Mouse (Mus musculus) testis, adult 2 months (tissue): ENCODE measurements at regions not wholly inside any gene's neighbourhood (a gene's known extent, or its start where the extent isn't known, plus 50 kb on each side); places are given as distances from the start of the nearest gene placed in this dataset.

ENCODE experiments used
- CTCF ChIP-seq: fragments of 200-500 bp; IDR thresholded peaks from 2 replicates; pipeline ENCODE4 v1.5.1; 2012; ENCODE audit warnings: low read depth, mild to moderate bottlenecking, inconsistent platforms, low read length, moderate library complexity; ENCODE audit not compliant: control insufficient read depth, insufficient read depth, insufficient replicate concordance
- POLR2A ChIP-seq: fragments of 200-500 bp; IDR thresholded peaks from 2 replicates; pipeline ENCODE4 v1.6.1; 2012; ENCODE audit warnings: low read depth, mild to moderate bottlenecking, inconsistent platforms, low read length, moderate library complexity; ENCODE audit not compliant: control insufficient read depth

DNA sequence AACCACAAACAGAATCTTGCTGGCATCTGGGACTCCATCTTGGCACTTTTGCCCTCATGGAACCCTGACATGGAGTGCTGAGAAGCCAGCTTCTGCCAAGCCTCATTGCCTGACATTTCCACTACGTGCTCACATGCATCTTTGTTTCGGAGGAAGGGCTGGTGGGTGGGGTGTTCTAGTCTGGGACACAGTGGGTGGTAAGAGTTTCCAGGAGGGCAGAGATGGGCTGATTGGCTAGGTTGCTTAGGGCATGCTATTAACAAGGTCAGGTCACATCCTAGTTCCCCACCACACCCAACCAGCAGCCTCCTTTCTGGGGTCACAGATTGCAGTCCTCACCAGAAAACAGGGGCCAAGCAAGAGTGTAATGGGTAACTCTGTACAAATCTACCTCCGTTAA is 374.3 kb upstream of the Tnp1 start:
- TF ChIP-seq CTCF (no peak), POLR2A (no peak)
